Mouse (Mus musculus): ENCODE data around the gene Eef2k. TPM values are rescaled to one million over a fixed set of nuclear protein-coding genes. Genes with fewer than 3 reads are reported as not detected.
A peak's percentile ranks its signal among the peaks of the same experiment; 100 is the strongest.

Eef2k gene
- polyA plus RNA-seq, 1 experiment = 26.2 TPM

DNA sequence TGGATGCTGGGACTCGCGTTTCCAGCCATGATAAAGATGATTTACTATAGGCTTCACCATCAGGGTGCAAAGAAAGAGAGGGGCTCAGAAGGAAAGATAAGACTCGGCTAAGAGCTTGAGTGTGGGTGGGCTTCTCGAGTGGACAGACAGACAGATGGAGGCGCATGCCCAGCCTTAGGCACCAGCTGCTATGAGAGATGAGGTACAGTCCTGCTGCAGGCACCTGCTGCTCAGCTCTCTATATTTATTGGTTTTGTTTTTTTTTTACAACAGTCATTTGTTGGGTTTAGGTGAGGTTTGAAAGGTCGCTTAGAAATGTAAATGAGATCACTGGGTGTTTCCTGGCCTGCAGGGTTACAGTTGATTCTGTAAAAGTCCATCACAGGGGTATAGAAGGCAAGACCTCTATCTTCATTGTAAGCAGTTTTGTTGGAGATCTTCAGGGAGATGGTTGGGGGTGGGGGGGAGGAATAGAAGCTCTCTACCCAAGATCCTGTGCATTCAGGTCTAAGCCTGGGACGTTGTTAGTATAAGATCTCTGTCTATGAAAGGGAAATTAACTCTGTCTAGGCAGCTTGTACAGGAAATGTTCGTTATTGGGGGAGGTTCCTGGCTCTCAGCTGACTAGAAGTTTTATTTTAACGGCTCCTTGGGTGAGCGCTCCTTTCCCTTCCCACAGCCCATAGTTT is 18.3 kb downstream of the Eef2k start:
- TF ChIP-seq POLR2A (IDR thresholded peaks at IDR 0.05; ENCODE audit: control insufficient read depth, extremely low read depth, insufficient read depth, low read length, poor library complexity) (no peak), CTCF (IDR thresholded peaks at IDR 0.05; ENCODE audit: borderline replicate concordance, control insufficient read depth, extremely low read depth, insufficient read depth, low read length, poor library complexity) (no peak)
- peak; percentile 32 for DNase-seq
- peaks cover 36% of the 10 kb centered on the region for H3K4me1 ChIP-seq (replicated peaks; ENCODE audit: control insufficient read depth, insufficient read depth, low read length)
- H3K36me3 ChIP-seq (ENCODE audit: control insufficient read depth, insufficient read depth, low read length) = no peaks in the 10 kb centered on the region
- H3K27me3 ChIP-seq (ENCODE audit: control insufficient read depth, insufficient read depth, low read length) = no peaks in the 10 kb centered on the region
- WGBS = 17% methylated on average over 10 of the region's 10 CpGs
- H3K27ac ChIP-seq (ENCODE audit: control insufficient read depth, insufficient read depth, low read length) = peak overlapping the region; percentile 95
- H3K4me3 ChIP-seq (ENCODE audit: control insufficient read depth, insufficient read depth, low read length) = no peak overlapping the region

DNA sequence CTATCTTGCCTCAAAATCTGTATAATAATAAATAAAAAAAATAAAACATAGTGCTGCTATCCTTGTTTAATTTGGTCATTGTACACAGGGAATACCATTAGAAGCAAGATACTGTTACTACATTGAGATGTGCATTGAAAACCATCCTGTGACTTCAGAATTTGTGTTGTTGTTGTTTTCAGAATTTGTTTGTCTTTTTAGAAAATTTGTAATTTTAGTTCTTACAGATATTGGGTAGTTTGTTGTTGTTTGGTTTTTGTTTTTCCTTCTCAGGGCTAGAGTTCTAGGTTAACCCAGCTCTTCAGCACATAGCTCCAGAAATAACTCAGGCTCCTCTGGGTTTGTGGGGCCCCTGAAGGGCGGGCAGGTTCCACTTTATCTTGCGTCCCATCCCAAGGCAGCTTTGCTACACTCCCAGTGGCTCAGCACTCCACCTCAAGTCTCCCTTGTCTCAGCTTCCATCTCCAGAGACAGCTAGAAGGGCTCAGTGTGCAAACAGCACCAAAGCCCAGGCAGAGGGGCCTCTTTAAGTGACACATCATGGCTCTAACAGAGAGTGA is 18.9 kb downstream of the Eef2k start:
- Histone ChIP-seq H3K27me3 (ENCODE audit: control insufficient read depth, insufficient read depth, low read length) (no peaks in the 10 kb centered on the region), H3K27ac (ENCODE audit: control insufficient read depth, insufficient read depth, low read length) (peak overlapping the region; percentile 73), H3K36me3 (ENCODE audit: control insufficient read depth, insufficient read depth, low read length) (no peaks in the 10 kb centered on the region), H3K4me3 (ENCODE audit: control insufficient read depth, insufficient read depth, low read length) (no peak overlapping the region), H3K4me1 (replicated peaks; ENCODE audit: control insufficient read depth, insufficient read depth, low read length) (peaks cover 33% of the 10 kb centered on the region)
- no peak for TF ChIP-seq CTCF (IDR thresholded peaks at IDR 0.05; ENCODE audit: borderline replicate concordance, control insufficient read depth, extremely low read depth, insufficient read depth, low read length, poor library complexity)
- TF ChIP-seq POLR2A (IDR thresholded peaks at IDR 0.05; ENCODE audit: control insufficient read depth, extremely low read depth, insufficient read depth, low read length, poor library complexity) = no peak
- no peak for DNase-seq
- WGBS = 10% methylated on average over 2 of the region's 2 CpGs

DNA sequence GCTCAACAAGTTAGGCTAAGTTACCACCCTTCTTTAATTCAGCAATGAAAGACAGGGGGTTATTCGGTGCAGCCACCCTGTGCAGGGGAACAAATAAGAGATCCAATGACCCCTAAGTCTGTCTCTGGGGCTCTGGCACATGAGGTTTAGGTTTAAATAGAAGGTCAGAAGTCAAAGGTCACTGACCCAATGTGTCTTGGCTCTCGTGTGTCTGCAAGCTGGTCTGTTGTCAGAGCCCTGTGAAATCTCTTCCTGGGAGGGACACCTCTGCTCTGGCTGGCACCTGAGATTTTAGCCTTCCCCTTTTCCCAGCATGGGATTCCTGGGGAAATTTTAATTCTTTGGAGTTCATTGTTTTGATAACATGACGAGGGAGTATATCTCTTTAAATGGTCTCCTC is 19.6 kb downstream of the Eef2k start:
- no peak overlapping the region for H3K4me3 ChIP-seq (ENCODE audit: control insufficient read depth, insufficient read depth, low read length)
- DNase-seq = no peak
- WGBS = 64% methylated on average over 3 of the region's 3 CpGs
- no peaks in the 10 kb centered on the region for H3K36me3 ChIP-seq (ENCODE audit: control insufficient read depth, insufficient read depth, low read length)
- H3K27ac ChIP-seq (ENCODE audit: control insufficient read depth, insufficient read depth, low read length) = peak overlapping the region; percentile 73
- TF ChIP-seq CTCF (IDR thresholded peaks at IDR 0.05; ENCODE audit: borderline replicate concordance, control insufficient read depth, extremely low read depth, insufficient read depth, low read length, poor library complexity) (no peak), POLR2A (IDR thresholded peaks at IDR 0.05; ENCODE audit: control insufficient read depth, extremely low read depth, insufficient read depth, low read length, poor library complexity) (no peak)
- no peaks in the 10 kb centered on the region for H3K27me3 ChIP-seq (ENCODE audit: control insufficient read depth, insufficient read depth, low read length)
- peaks cover 30% of the 10 kb centered on the region for H3K4me1 ChIP-seq (replicated peaks; ENCODE audit: control insufficient read depth, insufficient read depth, low read length)

DNA sequence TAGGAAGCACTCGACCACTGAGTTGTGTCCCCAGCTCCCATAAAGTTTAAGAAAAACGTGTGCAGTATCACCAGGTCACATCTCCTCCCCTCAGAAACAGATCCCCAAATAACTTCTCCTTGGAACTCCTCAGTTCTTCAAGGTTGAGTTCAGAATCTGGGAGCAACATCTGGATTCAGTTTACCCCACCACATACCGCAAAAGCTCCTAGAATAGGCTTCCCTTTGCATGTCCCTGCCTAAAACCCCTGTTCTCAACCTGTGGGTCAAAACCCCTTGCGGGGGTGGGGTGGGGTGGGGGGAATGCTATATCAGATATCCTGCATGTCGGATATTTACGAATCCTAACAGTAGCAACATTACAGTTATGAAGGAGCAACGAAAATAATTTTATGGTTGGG is 20.0 kb downstream of the Eef2k start:
- WGBS = 84% methylated on average over 7 of the region's 7 CpGs
- Histone ChIP-seq H3K36me3 (ENCODE audit: control insufficient read depth, insufficient read depth, low read length) (no peaks in the 10 kb centered on the region), H3K27me3 (ENCODE audit: control insufficient read depth, insufficient read depth, low read length) (no peaks in the 10 kb centered on the region), H3K27ac (ENCODE audit: control insufficient read depth, insufficient read depth, low read length) (no peak overlapping the region), H3K4me1 (replicated peaks; ENCODE audit: control insufficient read depth, insufficient read depth, low read length) (peaks cover 33% of the 10 kb centered on the region), H3K4me3 (ENCODE audit: control insufficient read depth, insufficient read depth, low read length) (no peak overlapping the region)
- no peak for DNase-seq
- TF ChIP-seq POLR2A (IDR thresholded peaks at IDR 0.05; ENCODE audit: control insufficient read depth, extremely low read depth, insufficient read depth, low read length, poor library complexity) (no peak), CTCF (IDR thresholded peaks at IDR 0.05; ENCODE audit: borderline replicate concordance, control insufficient read depth, extremely low read depth, insufficient read depth, low read length, poor library complexity) (no peak)

DNA sequence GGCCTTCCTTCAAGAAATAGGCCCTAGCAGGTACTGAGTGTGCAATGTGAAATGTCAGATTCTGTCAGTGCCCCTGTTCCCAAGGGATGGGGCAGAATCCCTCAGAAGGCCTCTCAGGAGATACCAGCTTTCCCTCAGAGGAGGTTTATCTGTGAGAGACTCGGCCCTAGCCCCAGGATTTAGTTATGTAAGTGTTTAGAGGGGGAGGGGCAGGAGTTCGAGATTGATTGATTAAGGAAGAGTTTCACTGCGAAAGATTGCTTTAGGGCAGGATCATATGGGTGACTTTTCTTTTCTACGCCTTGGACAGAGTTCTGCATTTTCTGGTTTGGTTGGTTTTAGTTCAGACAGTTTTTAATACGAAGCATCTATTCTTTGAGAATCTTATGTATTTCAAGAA is 20.8 kb downstream of the Eef2k start:
- no peak overlapping the region for H3K4me3 ChIP-seq (ENCODE audit: control insufficient read depth, insufficient read depth, low read length)
- H3K27me3 ChIP-seq (ENCODE audit: control insufficient read depth, insufficient read depth, low read length) = no peaks in the 10 kb centered on the region
- DNase-seq = no peak
- H3K36me3 ChIP-seq (ENCODE audit: control insufficient read depth, insufficient read depth, low read length) = no peaks in the 10 kb centered on the region
- 90% methylated on average over 5 of the region's 5 CpGs for WGBS
- TF ChIP-seq POLR2A (IDR thresholded peaks at IDR 0.05; ENCODE audit: control insufficient read depth, extremely low read depth, insufficient read depth, low read length, poor library complexity) (no peak), CTCF (IDR thresholded peaks at IDR 0.05; ENCODE audit: borderline replicate concordance, control insufficient read depth, extremely low read depth, insufficient read depth, low read length, poor library complexity) (no peak)
- no peak overlapping the region for H3K27ac ChIP-seq (ENCODE audit: control insufficient read depth, insufficient read depth, low read length)
- peaks cover 40% of the 10 kb centered on the region for H3K4me1 ChIP-seq (replicated peaks; ENCODE audit: control insufficient read depth, insufficient read depth, low read length)

DNA sequence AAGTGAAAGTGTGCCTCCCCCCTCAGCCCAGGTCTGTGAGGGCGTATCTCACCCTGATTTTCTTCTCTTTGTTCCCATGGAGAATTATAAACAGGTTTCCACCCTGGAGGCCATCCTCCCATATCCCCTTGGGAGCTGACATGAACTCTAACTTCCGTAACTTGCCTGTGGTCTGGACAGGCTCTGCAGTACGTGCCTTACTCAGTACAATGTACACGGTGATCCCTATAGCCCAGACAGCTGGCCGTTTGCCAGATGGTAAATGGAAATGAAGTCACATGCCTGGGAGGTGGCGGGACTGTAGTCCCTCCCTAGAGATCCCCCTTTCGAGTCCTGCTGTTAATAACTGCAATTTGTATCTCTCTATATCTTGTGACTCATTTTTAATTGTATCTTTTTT is 22.5 kb downstream of the Eef2k start:
- Histone ChIP-seq H3K4me1 (replicated peaks; ENCODE audit: control insufficient read depth, insufficient read depth, low read length) (peaks cover 38% of the 10 kb centered on the region), H3K36me3 (ENCODE audit: control insufficient read depth, insufficient read depth, low read length) (no peaks in the 10 kb centered on the region), H3K27me3 (ENCODE audit: control insufficient read depth, insufficient read depth, low read length) (no peaks in the 10 kb centered on the region), H3K4me3 (ENCODE audit: control insufficient read depth, insufficient read depth, low read length) (no peak overlapping the region), H3K27ac (ENCODE audit: control insufficient read depth, insufficient read depth, low read length) (peak overlapping the region; percentile 21; the same call in 1 of the 2 replicates)
- 22% methylated on average over 7 of the region's 7 CpGs for WGBS
- TF ChIP-seq CTCF (IDR thresholded peaks at IDR 0.05; ENCODE audit: borderline replicate concordance, control insufficient read depth, extremely low read depth, insufficient read depth, low read length, poor library complexity) (no peak), POLR2A (IDR thresholded peaks at IDR 0.05; ENCODE audit: control insufficient read depth, extremely low read depth, insufficient read depth, low read length, poor library complexity) (no peak)
- no peak for DNase-seq

Measured in thymus, adult 2 months (tissue).